Mouse (Mus musculus) spleen, postnatal 36 days (tissue): ENCODE results near the gene Matn1.

ENCODE experiments used
- DNase-seq, 2 experiments: peaks; one replicate each; pipeline ENCODE4 v3.0.0; 2022; ENCODE audit warnings: low spot score in 2 of 2, mixed read lengths in 1 of 2

Matn1 gene

DNA sequence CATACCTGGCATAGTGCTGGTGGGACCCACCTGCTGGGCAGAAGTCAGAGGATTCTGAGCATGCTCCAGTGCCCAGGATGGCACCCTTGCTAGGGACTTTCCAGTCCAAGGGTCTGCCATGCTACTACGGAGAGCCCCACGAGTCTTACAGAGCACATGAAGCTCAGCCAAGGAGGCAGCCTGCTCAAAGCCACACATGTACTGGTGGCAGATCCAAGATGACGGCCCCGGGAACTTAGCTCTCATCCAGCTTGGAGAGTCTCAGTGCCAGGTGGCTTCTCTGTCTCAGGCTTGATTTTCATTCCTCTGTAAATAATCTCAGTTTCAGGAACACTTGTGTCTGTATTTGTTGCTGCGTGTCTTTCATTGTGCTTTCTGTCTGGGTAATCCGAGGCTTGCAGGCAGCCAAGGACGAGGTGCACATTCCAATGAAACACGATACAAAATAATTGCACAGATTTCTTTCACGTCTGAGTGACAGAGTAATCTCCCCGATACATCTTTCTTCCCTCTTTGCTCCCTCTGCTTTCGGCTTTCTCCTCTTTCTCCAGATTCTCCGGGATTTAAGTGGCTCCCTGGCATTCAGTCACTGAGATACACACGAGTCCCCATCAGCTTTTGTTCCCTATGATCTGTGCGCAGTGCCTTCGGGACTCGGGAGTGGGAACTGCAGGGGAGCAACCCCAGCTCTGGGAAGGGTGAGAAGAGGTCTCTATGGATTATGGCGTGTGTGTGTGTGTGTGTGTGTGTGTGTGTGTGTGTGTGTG, 40.4 kb downstream of the Matn1 start:
- no peak for DNase-seq

DNA sequence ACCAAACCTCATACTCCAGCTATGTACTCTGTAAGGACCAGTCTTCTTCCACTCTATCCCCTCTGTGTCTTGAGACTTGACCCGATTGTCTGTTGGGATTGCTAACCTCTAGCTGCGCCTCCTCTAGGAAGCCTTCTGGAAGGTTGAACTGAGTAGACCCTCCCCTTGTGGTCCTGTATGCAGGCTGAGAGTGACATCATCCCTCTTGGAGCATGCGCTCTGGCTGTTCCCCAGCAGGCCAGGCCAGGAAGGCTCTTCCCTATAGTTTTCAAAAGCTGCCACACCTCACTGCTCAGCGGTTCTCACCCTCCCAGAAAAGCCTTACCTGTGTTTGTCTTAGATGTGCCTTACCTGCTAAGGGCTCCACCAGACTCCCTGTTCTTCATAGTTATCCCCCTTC, 42.9 kb downstream of the Matn1 start:
- no peak for DNase-seq

DNA sequence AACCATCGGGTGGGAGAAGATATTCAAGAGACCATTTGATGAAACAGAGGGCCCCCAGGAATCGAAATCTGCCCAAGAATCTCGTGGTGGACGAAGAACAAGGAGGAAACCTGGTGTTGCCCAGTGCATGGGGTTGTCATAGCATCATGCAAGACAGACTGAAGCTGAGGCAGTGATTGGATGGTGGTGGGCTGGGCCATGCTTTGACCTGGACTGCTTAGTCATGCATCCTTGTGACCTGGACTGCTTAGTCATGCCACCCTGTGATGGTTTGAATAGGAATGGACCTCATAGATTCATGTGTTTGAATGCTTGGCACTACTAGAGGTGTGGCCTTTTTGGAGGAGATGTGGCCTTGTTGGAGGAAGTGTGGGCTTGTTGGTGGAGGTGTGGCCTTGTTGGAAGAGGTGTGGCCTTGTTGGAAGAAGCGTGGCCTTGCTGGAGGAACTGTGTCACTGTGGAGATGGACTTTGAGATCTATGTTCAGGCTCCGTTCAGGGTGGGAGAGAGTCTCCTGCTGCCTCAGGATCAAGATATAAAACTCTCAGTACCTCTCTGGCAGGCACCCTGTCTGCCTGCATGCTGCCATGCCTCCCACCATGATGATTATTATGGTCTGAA, 44.1 kb downstream of the Matn1 start:
- no peak for DNase-seq

DNA sequence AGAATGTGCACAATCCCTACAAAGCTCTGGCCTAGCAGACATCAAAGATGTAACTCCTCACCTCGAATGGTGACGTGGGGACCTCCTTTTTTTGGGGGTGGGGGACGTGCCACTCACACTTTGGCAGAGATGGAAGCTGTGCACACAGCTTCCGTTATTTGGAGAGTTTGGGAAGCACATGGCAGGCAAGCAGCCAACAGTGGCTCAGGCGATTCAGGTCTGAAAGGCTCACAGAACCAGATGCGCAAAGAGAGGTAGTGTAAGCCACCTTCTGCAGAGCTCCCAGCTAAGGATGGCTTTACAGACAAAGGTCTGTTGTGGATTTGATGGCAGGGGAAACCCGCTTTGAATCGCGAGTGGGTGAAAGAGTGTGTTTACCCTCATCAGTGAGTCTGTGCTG, 45.0 kb downstream of the Matn1 start:
- no peak for DNase-seq

DNA sequence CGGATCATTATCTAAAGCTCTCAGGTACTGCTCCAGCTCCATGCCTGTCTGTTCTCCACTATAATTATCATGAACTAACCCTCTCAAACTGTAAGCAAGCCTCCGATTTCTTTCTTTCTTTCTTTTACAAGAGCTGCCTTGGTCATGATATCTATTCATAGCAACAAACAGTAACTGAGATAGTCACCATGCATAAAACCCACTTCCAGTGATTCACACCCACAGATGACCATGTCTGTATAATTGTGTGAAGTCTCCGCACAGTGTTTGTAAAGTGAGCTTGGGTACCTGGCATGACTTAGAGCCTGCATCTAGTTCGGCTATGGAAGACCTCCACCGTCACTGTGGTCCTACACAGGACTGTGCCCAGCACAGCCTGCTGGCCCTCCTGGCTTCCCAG, 46.8 kb downstream of the Matn1 start:
- DNase-seq, result no peak

DNA sequence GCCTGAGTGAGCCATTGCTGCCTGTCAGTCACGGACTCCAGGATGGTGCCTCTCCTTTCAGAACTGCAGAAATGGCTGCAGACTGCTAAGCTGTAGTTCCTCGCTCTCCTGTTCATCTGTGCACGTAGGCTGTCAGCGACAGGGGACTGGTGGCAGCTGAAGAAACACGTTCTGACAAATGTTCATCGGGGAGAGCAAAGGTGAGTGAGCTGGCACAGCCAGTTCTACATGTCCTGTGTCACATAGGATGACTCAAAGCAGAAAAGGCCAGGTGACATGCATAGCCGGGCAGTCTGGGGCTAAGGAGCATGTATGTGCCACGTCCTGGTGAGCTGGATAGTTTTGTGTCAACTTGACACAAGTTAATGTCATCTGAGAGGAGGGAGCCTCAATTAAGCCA, 50.4 kb downstream of the Matn1 start:
- DNase-seq, result no peak

DNA sequence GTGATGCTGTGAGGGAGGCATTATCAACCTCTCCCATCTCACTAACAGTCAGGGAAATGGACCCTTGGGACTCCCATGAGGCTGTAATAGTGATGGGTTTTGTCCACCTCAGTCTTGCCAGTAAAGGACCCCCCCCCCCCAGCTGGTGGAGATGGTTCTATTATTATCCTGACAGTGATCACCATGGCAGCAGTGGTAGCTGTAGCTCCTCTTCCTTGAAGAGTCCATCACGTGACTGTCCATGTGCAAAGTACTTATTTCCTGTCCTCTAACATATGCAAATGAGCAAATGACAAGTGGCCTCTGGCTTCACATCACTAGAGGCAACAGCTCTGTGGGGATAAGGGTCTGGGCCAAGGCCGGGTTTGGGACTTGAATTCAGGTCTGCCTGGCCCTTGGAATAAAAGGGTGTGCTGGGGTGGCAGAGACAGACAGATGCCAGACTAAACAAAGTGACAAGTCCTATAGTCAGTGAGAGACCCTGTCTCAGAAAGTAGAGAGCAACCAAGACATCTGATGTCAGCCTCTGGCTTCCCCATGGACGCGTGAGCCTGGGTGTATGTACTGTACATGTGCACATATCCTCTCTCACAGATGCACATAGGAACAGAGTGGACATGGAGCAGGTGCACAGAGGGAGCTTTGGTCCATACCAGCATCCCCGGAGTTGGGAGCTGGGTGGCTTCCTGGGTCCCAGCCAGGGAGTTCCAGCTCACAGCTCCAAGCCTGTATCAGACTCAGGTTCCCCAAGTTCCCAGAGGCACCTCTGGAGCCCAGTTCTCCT, 55.8 kb downstream of the Matn1 start:
- no peak for DNase-seq

DNA sequence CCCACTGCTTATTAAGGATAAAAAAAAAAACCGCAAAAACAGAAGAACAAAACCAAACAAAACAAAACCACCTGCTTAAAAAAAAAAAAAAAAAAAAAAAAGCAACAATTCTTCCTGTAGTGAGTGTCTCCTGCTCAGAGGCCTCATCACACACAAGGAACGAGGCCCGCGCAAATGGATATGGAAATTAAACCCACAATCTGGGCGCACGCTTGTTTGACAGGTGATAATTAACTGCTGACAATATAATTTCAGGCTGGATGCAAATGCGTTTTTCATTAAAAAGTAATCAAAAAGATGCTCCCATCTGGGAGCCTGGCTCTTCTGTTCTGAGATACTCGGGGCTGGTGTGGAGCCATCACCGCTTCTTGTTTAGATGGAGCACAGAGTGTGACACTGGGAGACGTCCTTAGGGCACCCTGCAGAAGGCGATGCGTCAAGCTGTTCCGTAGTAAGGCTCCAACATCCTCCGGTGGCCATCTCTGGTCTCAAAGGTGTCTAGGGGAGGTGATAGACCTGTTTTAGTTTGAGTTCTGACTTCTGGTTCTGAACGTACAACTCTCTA, 56.5 kb downstream of the Matn1 start:
- no peak for DNase-seq
